Mouse (Mus musculus): ENCODE results near the gene Rgs16.

Gene Rgs16

GRCm38 (mm10) chr1:153740145-153740544 lies at the start of gene Rgs16:
Gene Rgs16, plus strand, starts transcription at chr1:153740349.
- in situ Hi-C loops (cut with MboI, MseI) = no loop called here

- in situ Hi-C loops (cut with MboI, MseI) = no loop called here
Observed at GRCm38 (mm10) chr1:153692526-153692925, 47.6 kb upstream of the Rgs16 start.

GRCm38 (mm10) chr1:153694372-153695120 lies 45.6 kb upstream of the Rgs16 start:
- in situ Hi-C loops (cut with MboI, MseI) = no loop called here

GRCm38 (mm10) chr1:153695398-153695797 lies 44.8 kb upstream of the Rgs16 start:
- in situ Hi-C loops (cut with MboI, MseI) = no loop called here

GRCm38 (mm10) chr1:153696093-153696492 lies 44.1 kb upstream of the Rgs16 start:
- in situ Hi-C loops (cut with MboI, MseI) = no loop called here

- in situ Hi-C loops (cut with MboI, MseI) = no loop called here
Observed at GRCm38 (mm10) chr1:153696541-153696940, 43.6 kb upstream of the Rgs16 start.

GRCm38 (mm10) chr1:153697581-153698251 lies 42.4 kb upstream of the Rgs16 start:
- in situ Hi-C loops (cut with MboI, MseI) = no loop called here

- in situ Hi-C loops (cut with MboI, MseI) = no loop called here
Observed at GRCm38 (mm10) chr1:153698311-153699084, 41.7 kb upstream of the Rgs16 start.

- in situ Hi-C loops (cut with MboI, MseI) = no loop called here
Observed at GRCm38 (mm10) chr1:153700448-153701063, 39.6 kb upstream of the Rgs16 start.

- in situ Hi-C loops (cut with MboI, MseI) = no loop called here
Observed at GRCm38 (mm10) chr1:153701461-153701860, 38.7 kb upstream of the Rgs16 start.

GRCm38 (mm10) chr1:153702166-153702852 lies 37.8 kb upstream of the Rgs16 start:
- in situ Hi-C loops (cut with MboI, MseI) = no loop called here

- in situ Hi-C loops (cut with MboI, MseI) = no loop called here
Observed at GRCm38 (mm10) chr1:153702853-153703410, 37.2 kb upstream of the Rgs16 start.

- in situ Hi-C loops (cut with MboI, MseI) = no loop called here
Observed at GRCm38 (mm10) chr1:153703445-153703991, 36.6 kb upstream of the Rgs16 start.

GRCm38 (mm10) chr1:153704174-153704573 lies 36.0 kb upstream of the Rgs16 start:
- in situ Hi-C loops (cut with MboI, MseI) = no loop called here

GRCm38 (mm10) chr1:153704996-153705395 lies 35.2 kb upstream of the Rgs16 start:
- in situ Hi-C loops (cut with MboI, MseI) = no loop called here

- in situ Hi-C loops (cut with MboI, MseI) = no loop called here
Observed at GRCm38 (mm10) chr1:153708626-153709025, 31.5 kb upstream of the Rgs16 start.

GRCm38 (mm10) chr1:153709451-153709850 lies 30.7 kb upstream of the Rgs16 start:
- in situ Hi-C loops (cut with MboI, MseI) = no loop called here

- in situ Hi-C loops (cut with MboI, MseI) = loop anchor here (5.0 kb wide), 1 partner anchor 399 kb away; no protein-coding TSS in a partner anchor
Observed at GRCm38 (mm10) chr1:153711544-153712262, 28.4 kb upstream of the Rgs16 start.

GRCm38 (mm10) chr1:153712633-153713032 lies 27.5 kb upstream of the Rgs16 start:
- in situ Hi-C loops (cut with MboI, MseI) = loop anchor here (5.0 kb wide), 1 partner anchor 400 kb away; no protein-coding TSS in a partner anchor

GRCm38 (mm10) chr1:153717990-153718389 lies 22.2 kb upstream of the Rgs16 start:
- in situ Hi-C loops (cut with MboI, MseI) = no loop called here

All from regulatory T cell (primary cell).